Mouse (Mus musculus): ENCODE data around the gene Cd151. TPM values are rescaled to one million over a fixed set of nuclear protein-coding genes. Genes with fewer than 3 reads are reported as not detected.

Cd151 gene
- polyA plus RNA-seq, 1 experiment from 2014 or later = 4.1 TPM

DNA sequence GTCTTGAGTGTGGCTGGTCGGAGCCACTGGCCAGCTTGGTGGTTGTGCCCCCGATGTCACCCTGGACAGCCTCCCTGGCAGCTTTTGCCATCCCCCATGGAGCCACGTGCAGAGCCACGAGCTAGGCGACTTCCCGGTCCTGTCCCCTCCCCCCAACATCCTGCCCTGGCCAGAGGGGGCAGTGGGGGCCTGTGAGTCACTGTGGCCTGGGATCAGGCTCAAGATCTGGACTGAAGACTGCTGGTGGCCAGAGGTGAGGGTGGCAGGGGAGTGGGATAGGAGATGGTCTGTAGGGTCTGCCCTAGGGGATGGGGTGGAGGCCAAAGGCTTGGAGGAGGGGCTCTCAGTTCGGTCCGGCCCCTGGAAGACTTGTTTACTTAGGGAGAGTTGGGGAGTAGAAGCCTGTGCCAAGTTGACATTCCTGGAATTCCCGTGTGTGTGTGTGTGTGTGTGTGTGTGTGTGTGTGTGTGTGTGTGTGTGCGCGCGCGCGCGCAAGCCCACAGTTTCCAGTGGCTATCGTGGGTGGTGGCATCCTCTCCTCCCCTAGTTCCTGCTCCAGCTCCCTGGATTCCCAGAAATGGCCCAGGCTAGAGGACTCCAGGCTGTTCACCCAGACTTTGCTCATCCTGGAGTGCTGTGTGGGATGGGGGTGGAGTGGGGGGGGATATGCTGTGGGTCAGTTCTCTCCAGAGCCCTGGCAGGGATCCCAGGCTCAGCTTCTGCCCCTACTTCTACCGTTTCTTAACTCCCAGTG lies 9.2 kb downstream of the Cd151 start:
- WGBS (ENCODE audit: insufficient replicate concordance) = 7% methylated on average over 17 of the region's 17 CpGs
- peak overlapping the region; percentile 95 for H3K4me2 ChIP-seq

GRCm38 (mm10) chr7:141476981-141477370 lies 9.8 kb downstream of the Cd151 start:
- no peak for DNase-seq
- peaks cover 79% of the 10 kb centered on the region for H3K4me1 ChIP-seq (replicated peaks)
- H3K9ac ChIP-seq = peak overlapping the region; percentile 87
- ATAC-seq (ENCODE audit: low read depth) = peak; percentile 22
- H3K9me3 ChIP-seq (replicated peaks) = no peaks in the 10 kb centered on the region
- H3K4me3 ChIP-seq (replicated peaks) = peak overlapping the region; percentile 81
- peaks cover 12% of the 10 kb centered on the region for H3K27me3 ChIP-seq
- H3K4me2 ChIP-seq = peak overlapping the region; percentile 95
- H3K36me3 ChIP-seq = peaks cover 10% of the 10 kb centered on the region
- H3K27ac ChIP-seq = peak overlapping the region; percentile 87
- WGBS (ENCODE audit: insufficient replicate concordance) = 5% methylated on average over 7 of the region's 7 CpGs

More for the DNA sequence above, 9.2 kb downstream of the Cd151 start:
- Histone ChIP-seq H3K27me3 (peaks cover 6% of the 10 kb centered on the region), H3K9me3 (replicated peaks) (no peaks in the 10 kb centered on the region), H3K36me3 (peaks cover 14% of the 10 kb centered on the region), H3K4me3 (replicated peaks) (peak overlapping the region; percentile 81), H3K4me1 (replicated peaks) (peaks cover 73% of the 10 kb centered on the region), H3K27ac (peak overlapping the region; percentile 87), H3K9ac (peak overlapping the region; percentile 87)
- DNase-seq (peak; percentile 47), ATAC-seq (ENCODE audit: low read depth) (peak; percentile 22)

- H3K4me2 ChIP-seq = peak overlapping the region; percentile 95
- H3K9me3 ChIP-seq (replicated peaks) = no peaks in the 10 kb centered on the region
- peak overlapping the region; percentile 87 for H3K9ac ChIP-seq
- H3K4me3 ChIP-seq (replicated peaks) = peak overlapping the region; percentile 10; the same call in 1 of the 2 replicates
- H3K36me3 ChIP-seq = peaks cover 2% of the 10 kb centered on the region
- peak overlapping the region; percentile 87 for H3K27ac ChIP-seq
- 19% methylated on average over 4 of the region's 4 CpGs for WGBS (ENCODE audit: insufficient replicate concordance)
- no peak for ATAC-seq (ENCODE audit: low read depth)
- peaks cover 20% of the 10 kb centered on the region for H3K27me3 ChIP-seq
- no peak for DNase-seq
- H3K4me1 ChIP-seq (replicated peaks) = peaks cover 79% of the 10 kb centered on the region
These were observed 10.5 kb downstream of the Cd151 start for GRCm38 (mm10) chr7:141477578-141478269.

GRCm38 (mm10) chr7:141478270-141478748 lies 11.1 kb downstream of the Cd151 start:
- DNase-seq = no peak
- peak overlapping the region; percentile 87 for H3K27ac ChIP-seq
- no peak for ATAC-seq (ENCODE audit: low read depth)
- H3K9me3 ChIP-seq (replicated peaks) = no peaks in the 10 kb centered on the region
- peak overlapping the region; percentile 10; the same call in 1 of the 2 replicates for H3K4me3 ChIP-seq (replicated peaks)
- peak overlapping the region; percentile 95 for H3K4me2 ChIP-seq
- H3K36me3 ChIP-seq = 0 out of 2 replicates have a peak, but pooled peaks cover under 1% of the 10 kb centered on the region
- H3K9ac ChIP-seq = peak overlapping the region; percentile 87
- 15% methylated on average over 5 of the region's 5 CpGs for whole genome bisulfite sequencing (ENCODE audit: insufficient replicate concordance)
- peaks cover 77% of the 10 kb centered on the region for H3K4me1 ChIP-seq (replicated peaks)
- H3K27me3 ChIP-seq = peaks cover 25% of the 10 kb centered on the region

- Histone ChIP-seq H3K27ac (no peak overlapping the region), H3K9me3 (replicated peaks) (no peaks in the 10 kb centered on the region), H3K4me1 (replicated peaks) (peaks cover 57% of the 10 kb centered on the region), H3K4me3 (replicated peaks) (peak overlapping the region; percentile 55), H3K27me3 (peaks cover 28% of the 10 kb centered on the region), H3K36me3 (peaks cover 3% of the 10 kb centered on the region; the same call in 1 of the 2 replicates), H3K9ac (0 out of 2 replicates have a peak overlapping the region, but pooled peaks have one; percentile 44), H3K4me2 (peak overlapping the region; percentile 77)
- DNase-seq (peak; percentile 59), ATAC-seq (ENCODE audit: low read depth) (peak; percentile 48)
- 9% methylated on average over 10 of the region's 10 CpGs for WGBS (ENCODE audit: insufficient replicate concordance)
These were observed 13.8 kb downstream of the Cd151 start for GRCm38 (mm10) chr7:141480842-141481497.

- Histone ChIP-seq H3K4me1 (replicated peaks) (peaks cover 50% of the 10 kb centered on the region), H3K27me3 (peaks cover 28% of the 10 kb centered on the region), H3K27ac (no peak overlapping the region), H3K4me3 (replicated peaks) (peak overlapping the region; percentile 55), H3K9ac (peak overlapping the region; percentile 44), H3K4me2 (peak overlapping the region; percentile 77), H3K36me3 (peaks cover 10% of the 10 kb centered on the region), H3K9me3 (replicated peaks) (no peaks in the 10 kb centered on the region)
- DNase-seq (no peak), ATAC-seq (ENCODE audit: low read depth) (no peak)
- WGBS (ENCODE audit: insufficient replicate concordance) = 5% methylated on average over 71 of the region's 81 CpGs
These were observed 14.6 kb downstream of the Cd151 start for GRCm38 (mm10) chr7:141481498-141482401.

GRCm38 (mm10) chr7:141482531-141483024 lies 15.4 kb downstream of the Cd151 start:
- Histone ChIP-seq H3K4me2 (peak overlapping the region; percentile 77), H3K4me1 (replicated peaks) (peaks cover 41% of the 10 kb centered on the region), H3K27me3 (peaks cover 28% of the 10 kb centered on the region), H3K27ac (no peak overlapping the region), H3K9ac (peak overlapping the region; percentile 44), H3K4me3 (replicated peaks) (peak overlapping the region; percentile 55), H3K9me3 (replicated peaks) (no peaks in the 10 kb centered on the region), H3K36me3 (peaks cover 13% of the 10 kb centered on the region)
- DNase-seq (no peak), ATAC-seq (ENCODE audit: low read depth) (no peak)
- WGBS (ENCODE audit: insufficient replicate concordance) = 47% methylated on average over 11 of the region's 11 CpGs

DNA sequence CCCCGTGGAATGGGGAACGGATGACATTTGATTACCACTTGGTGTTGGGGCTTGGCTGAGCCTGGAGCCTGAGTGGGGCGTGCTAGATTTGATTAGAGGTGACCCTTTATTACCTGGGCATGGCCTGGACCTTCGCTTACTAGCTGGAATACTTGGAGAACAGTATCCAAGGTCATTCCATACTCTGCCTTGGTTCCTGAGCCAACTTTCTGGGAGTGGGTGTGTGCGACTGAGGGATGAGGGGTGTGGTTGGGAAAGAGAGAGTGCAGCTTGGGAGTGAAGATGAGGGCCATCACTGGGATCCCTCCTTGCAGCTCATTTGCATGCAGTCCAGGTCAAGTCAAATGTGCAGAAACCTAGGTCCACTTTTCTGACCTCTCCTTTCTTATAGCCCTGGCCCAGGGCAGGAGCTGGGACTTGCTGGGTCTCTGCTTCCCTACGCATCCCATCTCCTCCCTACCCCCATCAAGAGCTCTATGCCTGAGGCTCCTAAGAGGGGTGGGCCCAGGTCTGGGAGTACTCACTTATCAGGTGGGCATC lies 16.0 kb downstream of the Cd151 start:
- ATAC-seq (ENCODE audit: low read depth) (no peak), DNase-seq (no peak)
- Histone ChIP-seq H3K27me3 (peaks cover 28% of the 10 kb centered on the region), H3K4me3 (replicated peaks) (no peak overlapping the region), H3K27ac (no peak overlapping the region), H3K4me2 (no peak overlapping the region), H3K36me3 (peaks cover 17% of the 10 kb centered on the region), H3K9ac (no peak overlapping the region), H3K9me3 (replicated peaks) (no peaks in the 10 kb centered on the region), H3K4me1 (replicated peaks) (peaks cover 35% of the 10 kb centered on the region)
- 70% methylated on average over 6 of the region's 6 CpGs for WGBS (ENCODE audit: insufficient replicate concordance)

- Histone ChIP-seq H3K4me1 (replicated peaks) (peaks cover 29% of the 10 kb centered on the region), H3K27me3 (peaks cover 28% of the 10 kb centered on the region), H3K9me3 (replicated peaks) (no peaks in the 10 kb centered on the region), H3K36me3 (peaks cover 17% of the 10 kb centered on the region), H3K9ac (no peak overlapping the region), H3K4me3 (replicated peaks) (no peak overlapping the region), H3K4me2 (no peak overlapping the region), H3K27ac (no peak overlapping the region)
- 79% methylated on average over 5 of the region's 5 CpGs for WGBS (ENCODE audit: insufficient replicate concordance)
- DNase-seq (no peak), ATAC-seq (ENCODE audit: low read depth) (no peak)
These were observed 17.3 kb downstream of the Cd151 start for GRCm38 (mm10) chr7:141484186-141485120.
